Mouse (Mus musculus): ENCODE measurements at regions not wholly inside any gene's neighbourhood (a gene's known extent, or its start where the extent isn't known, plus 50 kb on each side); places are given as distances from the start of the nearest gene placed in this dataset.

DNA sequence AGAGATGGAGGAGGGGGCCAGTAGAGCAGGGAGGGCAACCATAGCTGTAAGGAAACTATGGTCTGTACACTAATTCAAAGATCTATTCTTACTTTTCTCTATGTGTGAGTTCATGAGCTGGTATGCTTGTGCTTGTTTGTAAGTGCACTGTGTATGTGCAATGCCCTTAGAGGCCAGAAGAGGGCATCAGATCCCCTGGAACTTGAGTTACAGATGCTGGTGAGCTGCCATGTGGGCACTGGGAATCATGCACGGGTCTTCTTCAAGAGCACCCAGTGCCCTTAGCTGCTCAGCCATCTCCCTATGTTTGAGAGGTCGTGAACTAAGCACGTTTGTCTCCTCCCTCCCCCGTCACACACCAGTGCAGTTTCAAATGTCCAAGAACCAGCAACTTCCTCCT is 68.9 kb downstream of the Tbx3 start:
- no peak for DNase-seq

DNA sequence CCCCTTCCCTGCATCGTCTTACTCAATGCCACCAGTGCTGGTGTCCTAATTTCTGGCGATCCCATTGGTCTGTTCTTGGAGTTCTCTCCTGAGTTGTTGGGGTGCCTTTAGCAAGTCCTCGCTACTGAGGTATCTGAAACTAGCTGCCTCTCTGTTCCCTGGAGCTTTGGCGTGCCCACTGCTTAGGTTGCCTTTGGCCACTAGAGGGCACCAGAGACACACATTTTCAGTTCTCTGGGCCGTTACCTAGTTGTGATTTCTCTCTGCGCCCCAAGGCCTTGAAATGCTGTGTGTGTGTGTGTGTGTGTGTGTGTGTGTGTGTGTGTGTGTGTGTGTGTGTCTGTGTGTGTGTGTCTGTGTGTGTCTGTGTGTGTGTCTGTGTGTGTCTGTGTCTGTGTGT is 70.6 kb downstream of the Tbx3 start:
- DNase-seq: peak; percentile 40 to 54

DNA sequence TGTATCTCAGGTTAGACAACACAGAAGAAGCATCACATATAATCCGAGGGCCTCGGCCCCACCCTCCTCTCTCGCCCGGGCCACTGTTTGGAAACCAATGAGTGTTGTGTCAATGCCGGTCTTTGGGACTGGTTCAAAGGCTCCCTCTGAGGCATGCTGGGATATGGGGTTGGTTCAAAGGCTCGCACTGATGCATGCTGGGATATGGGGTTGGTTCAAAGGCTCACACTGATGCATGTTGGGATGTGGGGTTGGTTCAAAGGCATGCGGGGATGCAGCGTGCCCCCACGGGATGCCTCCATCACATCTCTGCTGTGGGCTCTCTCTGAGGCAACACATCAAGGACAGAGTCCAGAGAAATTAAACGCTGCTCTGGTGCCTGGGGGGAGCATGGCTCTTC is 73.3 kb downstream of the Tbx3 start:
- DNase-seq: no peak

DNA sequence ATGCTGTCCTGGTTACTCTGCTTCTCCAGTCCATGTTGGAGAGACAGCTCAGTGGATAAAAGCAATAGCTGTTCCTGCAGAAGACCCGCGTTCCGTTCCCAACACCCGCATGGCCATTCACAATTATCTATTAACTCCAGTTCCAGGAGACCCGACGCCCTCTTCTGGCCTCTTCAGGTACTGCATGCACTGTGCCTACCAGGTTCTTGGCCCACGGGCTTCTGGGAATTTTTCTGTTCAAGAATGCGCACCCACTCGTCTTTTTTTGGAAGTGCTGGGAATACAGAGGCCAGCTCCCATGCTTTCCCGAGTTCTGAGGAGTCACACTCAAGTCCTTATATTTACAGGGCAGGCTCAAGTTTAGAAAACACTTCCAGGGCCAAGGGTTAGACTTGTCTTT is 76.6 kb downstream of the Tbx3 start:
- no peak for DNase-seq

DNA sequence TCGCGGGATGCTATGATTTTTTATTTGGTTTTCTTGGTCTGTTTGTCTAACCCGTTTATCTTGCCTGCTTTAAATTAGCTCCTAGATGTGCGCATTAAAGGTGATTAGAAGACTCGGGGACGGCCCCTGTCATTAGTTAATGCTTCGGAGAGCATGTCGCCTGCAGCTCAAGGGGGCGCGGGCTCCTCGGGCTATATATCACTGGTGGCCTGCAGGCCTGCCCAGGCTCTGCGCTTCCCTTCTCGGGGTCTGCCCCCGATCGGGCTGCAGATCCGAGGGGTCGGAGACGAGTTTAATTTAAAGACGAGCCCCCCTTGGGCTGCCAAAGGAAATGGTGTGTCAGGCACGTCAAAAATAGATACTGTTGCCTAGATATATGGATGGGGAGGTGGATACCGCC is 78.2 kb downstream of the Tbx3 start:
- no peak for DNase-seq

DNA sequence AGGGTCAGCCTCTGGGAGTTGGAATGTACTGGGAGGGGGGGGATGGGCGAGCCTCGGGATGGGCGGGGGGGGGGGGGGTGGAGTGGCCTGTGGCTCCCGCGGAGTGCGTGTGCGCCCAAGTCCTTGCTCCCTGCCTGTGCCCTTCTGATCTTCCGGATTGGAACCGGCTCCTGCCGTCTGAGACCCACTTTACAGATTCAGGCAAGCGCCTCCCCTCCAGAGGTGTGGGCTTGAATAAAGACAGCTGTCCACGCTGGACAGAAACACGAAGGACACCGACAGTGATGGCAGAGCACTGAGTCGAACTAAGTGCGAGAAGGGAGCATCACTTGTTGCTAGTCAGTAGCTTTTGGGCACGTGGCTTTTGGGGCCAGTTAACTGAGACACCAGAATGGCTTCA is 78.7 kb downstream of the Tbx3 start:
- DNase-seq: no peak

DNA sequence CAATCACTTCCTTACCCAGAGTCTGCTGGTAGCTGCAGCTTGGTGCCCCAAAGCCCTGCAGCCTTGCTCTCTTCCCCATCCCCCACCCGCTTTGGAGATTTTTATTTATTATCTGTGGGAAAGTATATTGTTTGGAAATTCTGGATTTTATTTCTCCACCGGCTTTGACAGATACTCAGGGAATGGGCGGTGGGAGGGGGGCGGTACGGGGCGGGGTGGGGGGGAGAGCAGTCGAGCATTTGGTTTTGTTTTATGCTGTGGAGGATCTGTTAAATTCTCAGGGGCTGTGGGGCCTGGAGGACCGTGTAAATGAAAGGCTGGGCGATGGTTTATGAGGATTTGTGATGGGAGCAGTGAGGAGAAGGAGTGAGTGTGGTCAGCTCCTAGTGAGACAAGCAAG is 76.7 kb upstream of the Tbx5 start:
- no peak for DNase-seq

DNA sequence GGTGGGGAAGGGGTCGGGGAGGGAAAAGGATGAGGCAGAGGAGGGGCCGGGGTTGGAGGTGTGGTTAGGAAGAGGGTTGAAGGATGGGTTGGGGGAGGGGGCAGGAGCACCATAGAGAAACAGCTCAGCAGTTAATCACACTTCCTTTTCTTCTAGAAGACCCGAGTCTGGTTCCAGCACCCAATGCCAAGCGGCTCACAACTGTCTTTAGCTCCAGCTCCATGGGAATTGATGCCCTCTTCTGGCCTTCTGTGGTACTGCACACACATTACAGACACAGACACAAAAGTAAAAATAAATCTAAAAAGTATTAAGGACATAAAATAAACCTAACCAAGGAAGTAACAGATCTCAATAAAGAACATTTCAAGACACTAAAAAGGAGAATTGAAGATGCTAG is 73.6 kb upstream of the Tbx5 start:
- DNase-seq: no peak

DNA sequence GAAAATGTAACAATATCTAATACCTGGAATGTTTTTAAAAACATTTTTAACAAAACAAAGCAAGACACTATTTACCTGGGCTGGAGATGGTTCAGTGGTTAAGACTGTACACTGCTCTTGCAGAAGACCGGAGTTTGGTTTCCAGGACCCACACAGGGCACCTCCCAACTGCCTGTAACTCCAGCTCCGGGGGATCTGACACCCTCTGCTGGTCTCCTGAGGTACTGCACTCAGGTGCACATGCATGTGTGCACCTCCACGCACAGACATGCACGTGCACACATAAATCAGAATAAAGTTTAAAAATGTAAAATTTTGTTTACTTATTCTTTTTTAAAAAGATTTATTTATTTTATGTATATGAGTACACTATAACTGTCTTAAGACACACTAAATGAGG is 70.4 kb upstream of the Tbx5 start:
- DNase-seq: no peak

DNA sequence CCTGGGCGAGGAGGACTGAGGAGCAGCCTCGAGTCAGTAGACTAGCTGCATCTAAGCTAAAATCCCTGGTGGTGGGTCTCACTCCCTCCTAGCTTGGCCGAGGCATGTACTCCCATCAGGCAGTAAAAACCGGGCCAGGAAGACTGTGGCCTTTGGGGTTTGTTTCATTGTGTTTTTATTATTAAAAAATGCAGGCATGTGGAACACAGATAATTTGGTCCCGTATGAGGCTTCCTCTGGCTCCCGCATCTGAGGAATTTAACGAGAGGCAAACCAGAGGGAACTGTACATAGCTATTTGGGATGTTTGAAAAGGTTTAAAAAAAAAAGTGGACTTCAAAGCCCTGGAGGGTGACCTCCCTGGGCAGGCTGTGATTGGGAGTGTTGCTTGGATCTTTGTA is 69.1 kb upstream of the Tbx5 start:
- DNase-seq: no peak

DNA sequence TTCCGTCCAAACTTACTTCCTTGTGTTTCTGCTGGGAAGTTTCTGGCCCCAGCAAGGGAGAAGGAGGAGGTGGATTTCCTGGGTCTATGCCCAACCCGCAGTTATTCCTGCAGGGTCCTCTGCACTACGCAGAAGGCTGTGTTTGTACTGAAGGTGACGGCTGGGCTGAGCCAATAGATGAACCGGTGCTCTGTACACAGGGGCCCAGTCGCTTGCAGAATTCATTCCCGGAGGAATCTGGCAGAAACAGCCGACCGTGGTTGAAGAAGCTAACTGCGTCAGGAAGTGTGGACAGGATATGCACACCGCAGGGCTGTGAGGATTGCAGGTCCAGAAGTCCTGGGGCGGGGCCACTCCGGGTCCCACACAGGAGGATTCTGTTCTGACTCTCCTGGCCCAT is 66.1 kb upstream of the Tbx5 start:
- no peak for DNase-seq

DNA sequence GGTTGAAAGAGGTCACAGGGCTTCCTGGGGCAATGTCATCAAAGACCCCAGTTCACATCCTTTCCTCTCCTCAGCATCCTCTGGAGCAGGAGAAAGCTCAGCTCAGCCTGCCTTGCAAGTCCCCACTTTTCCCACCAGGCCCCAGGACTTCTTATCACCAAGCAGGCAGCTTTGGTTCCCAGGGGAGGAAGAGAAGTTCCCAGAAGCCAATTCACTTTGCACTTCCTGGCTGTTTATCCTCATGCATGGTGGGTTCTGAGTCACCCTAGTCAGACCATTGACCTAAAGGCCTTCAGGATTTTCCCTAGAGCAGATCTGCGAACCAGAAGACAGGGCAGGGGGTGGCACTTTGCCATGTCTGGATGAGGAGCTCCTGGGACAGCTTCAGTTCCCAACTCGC is 61.5 kb upstream of the Tbx5 start:
- DNase-seq: no peak

DNA sequence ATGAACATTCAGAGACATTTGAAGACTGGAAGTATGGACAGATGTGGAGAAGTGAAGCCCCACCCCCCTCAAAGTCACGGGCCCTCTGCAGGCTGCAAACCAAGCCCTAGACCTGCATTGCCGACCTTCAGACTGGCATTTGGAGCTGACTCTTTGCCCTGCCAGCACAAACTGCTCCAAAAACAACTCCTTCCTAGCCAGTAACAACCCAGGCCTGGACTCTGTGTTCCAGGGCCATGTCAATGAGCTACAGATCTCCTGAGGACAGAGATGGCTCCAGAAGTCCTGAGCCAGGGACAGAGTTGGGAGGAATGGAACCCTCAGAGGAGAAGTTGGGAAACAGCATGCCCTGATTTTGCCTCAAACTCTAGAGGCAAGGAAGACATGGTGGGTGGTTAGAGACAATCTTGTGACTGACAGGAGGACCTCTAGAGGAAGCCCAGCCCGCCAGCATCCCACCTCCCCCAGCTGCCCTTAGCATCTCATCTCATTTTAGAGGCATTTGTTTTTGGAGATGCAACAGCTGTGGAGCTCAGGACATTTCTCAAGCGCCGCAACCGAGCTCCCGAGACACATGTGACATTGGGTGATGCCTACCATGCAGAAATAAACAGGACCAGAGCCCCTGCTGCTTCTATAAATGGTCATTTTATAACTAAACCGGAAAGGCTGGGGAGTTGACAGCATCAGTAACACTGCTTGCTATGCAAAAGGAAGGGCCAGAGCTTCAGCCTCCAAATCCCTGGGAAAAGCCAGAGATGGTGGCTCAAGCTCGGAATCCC is 56.2 kb upstream of the Tbx5 start:
- no peak for DNase-seq

DNA sequence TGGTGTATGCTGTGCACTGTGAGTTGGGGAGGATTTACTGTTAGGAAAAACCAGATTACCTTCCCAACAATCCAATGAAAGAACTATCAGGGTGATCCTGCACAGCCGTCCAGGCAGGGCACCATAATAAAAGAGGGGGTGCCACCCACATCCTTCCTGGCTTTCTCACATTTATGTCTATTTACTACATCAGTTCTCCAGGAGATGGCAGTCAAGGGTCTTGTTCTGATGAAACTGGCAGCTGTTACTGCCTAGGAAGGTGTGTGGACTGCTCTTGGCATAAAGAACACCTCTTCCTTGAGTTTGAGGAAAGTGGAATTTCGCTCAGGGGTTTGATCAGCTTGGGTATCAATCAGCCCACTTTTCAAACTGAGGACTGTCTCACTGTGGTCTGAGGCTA is 54.6 kb upstream of the Tbx5 start:
- no peak for DNase-seq

DNA sequence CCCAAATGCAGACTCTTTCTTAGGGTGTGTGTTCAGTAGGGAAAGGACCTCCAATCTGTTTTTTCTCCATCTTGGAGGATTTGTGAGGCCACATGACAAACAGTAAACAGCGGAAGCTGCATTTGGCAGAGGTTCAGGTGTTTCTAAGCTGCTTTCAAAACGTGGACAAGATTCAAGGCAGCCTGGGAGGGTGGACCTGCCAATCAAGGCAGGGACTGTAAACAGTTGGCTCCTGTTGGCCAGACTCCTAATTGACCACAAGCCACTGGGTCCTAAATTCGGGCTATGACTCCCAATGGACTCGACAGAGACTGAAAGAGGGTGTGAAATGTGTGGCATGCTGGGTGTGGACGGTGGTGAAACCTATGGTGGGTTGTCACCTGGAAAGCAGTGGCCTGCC is 51.1 kb upstream of the Tbx5 start:
- DNase-seq: no peak
